Mouse (Mus musculus): ENCODE data around the gene Ints5.
A peak's percentile ranks its signal among the peaks of the same experiment; 100 is the strongest.
"Not testable (repeated sequence)": the region's sequence is repeated elsewhere in the genome, so short reads cannot be mapped to it uniquely, and the experiment has no call there.

Ints5 gene

GRCm38 (mm10) chr19:8887585-8888463, 5.0 kb upstream of the Ints5 start:
- no peak for DNase-seq (ENCODE audit: low spot score in 2 of 2)

DNA sequence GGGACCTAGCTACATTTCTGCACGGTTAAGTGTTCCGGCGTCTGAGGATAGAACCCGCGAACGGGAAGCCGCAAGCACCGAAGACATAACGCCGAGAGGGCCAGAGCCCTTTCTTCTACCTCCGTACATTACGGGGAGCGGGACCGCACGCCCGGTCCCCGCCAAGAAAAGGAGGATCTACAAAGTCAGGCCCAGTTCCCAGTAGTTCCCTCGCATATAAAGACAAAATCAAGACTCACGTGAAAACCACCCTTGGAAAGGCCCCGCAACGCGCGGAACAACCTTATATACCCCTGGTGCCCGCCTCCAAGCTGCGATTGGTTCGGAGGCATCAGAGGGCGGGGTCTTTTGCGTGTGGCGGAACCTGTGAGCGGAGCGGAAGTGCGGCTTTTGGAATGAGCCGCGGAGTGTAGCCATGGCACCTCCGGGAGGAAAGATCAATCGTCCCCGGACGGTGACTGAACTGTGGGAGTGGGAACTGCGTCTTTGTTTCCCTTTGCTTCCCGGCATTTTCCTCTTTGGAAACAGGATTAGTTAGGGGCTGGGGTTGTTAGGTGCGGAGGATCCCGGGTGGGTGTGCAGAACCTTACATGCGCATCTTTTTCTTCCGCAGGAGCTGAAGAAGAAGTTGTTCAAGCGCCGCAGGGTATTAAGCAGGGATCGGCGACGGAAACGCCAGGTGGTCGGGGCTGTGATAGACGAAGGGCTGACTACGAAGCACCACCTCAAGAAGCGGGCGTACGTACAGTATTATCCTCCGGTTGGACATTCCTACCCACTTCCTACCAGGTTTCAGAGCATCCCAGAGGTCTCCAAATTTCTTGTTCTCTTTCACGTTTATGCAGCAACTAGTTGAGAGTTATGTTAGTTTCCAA, 4.1 kb upstream of the Ints5 start, which contains the start of the genes 1810009A15Rik and Gm49416:
Gene 1810009A15Rik (plus strand): TSS at position 343 of the 875 bp plus-strand sequence.
Gene Gm49416 (plus strand): TSS at position 416 of the 875 bp plus-strand sequence.
- peak; percentile 92 to 96 for DNase-seq (ENCODE audit: low spot score in 2 of 2)

GRCm38 (mm10) chr19:8895397-8895960, 2.7 kb downstream of the Ints5 start:
- no peak for DNase-seq (ENCODE audit: low spot score in 2 of 2)

- DNase-seq (ENCODE audit: low spot score in 2 of 2): not testable (repeated sequence)
These were observed 3.4 kb downstream of the Ints5 start for GRCm38 (mm10) chr19:8896231-8896630.

DNA sequence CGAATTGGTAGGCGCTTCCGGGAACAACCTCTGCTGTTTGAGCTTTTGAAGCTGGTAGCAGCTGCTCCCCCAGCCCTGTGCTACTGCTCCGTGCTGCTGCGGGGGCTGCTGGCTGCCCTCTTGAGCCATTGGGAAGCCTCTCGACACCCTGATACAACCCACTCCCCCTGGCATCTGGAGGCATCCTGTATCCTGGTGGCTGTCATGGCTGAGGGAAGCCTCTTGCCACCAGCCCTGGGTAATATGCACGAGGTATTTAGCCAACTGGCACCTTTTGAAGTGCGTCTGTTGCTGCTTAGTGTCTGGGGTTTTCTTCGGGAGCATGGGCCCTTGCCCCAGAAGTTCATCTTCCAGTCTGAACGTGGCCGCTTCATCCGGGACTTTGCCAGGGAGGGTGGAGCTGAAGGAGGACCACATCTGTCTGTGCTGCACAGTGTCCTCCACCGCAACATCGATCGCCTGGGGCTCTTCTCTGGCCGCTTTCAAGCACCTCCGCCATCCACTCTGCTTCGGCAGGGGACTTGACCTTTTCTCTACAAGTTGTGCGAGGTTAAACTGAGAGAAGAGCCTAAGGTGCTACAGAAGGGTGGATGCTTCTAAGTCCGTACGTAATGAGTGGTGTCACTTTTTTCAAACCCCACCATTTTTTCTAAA, 4.5 kb downstream of the Ints5 start:
- DNase-seq (ENCODE audit: low spot score in 2 of 2): peak in 1 of 2 experiments; percentile 51

- DNase-seq (ENCODE audit: low spot score in 2 of 2): peak; percentile 93 to 96
These were observed 5.2 kb downstream of the Ints5 start, which contains the start of gene Ganab for GRCm38 (mm10) chr19:8897865-8898495. Gene Ganab (plus strand): TSS chr19:8898071.

- DNase-seq (ENCODE audit: low spot score in 2 of 2): no peak
These were observed 5.8 kb downstream of the Ints5 start for GRCm38 (mm10) chr19:8898576-8898975.

- no peak for DNase-seq (ENCODE audit: low spot score in 2 of 2)
These were observed 6.3 kb downstream of the Ints5 start for GRCm38 (mm10) chr19:8899079-8899478.

DNA sequence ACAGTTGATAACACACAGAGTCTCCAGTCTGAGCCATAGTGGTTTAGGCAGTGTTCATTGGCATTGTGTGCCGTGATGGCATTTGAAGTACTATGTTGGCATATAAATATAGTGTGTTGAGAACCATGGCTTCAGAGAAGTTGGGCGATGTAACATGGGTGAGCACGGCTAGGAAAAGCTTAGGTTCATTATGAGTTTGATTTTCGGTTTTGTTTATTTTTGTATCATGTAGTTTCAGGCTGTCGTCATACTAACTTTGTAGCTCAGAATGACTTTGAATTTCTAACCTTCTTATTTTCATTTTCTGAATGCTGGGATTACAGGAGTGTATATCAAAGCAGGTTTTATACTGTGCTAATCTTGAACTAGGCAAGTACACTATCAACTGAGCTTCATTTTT, 10.6 kb downstream of the Ints5 start:
- DNase-seq (ENCODE audit: low spot score in 2 of 2): no peak

DNA sequence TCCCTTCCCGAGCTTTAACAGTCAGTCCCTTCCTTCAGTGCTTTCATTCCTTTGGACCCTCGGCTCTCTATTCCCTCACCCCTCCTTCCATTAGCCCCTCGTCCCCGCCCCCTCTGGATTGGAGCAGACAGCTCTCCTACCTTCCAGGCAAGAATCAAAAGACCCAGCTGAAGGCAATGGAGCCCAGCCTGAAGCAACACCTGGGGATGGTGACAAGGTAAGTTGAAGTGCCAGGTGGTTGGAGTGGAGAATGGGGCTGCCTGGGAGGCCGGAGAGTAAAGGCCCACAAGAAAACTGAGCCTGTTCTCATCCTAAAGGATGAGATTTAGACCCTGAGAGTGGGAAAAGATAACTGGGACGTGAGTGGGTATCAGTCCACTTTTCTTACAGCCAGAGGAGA, 15.7 kb downstream of the Ints5 start:
- peak in 1 of 2 experiments; percentile 54 for DNase-seq (ENCODE audit: low spot score in 2 of 2)

GRCm38 (mm10) chr19:8911810-8912209, 19.0 kb downstream of the Ints5 start:
- no peak for DNase-seq (ENCODE audit: low spot score in 2 of 2)

DNA sequence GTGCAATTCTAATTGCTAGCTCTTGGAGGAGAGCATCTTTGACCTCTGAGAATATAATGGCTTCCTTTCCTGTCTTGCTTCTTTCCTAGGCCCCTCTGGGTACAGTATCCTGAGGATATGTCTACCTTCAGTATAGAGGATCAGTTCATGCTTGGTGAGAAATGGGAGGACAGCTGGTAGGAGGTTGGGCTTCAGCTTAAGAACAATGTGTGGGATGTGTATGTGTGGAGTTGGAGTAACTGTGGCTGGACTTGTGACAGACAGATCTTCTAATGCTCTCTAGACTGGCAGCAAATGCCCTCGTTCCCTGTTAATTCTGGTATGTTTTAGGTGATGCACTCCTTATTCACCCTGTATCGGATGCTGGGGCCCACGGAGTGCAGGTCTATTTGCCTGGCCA, 21.4 kb downstream of the Ints5 start:
- DNase-seq (ENCODE audit: low spot score in 2 of 2): peak in 1 of 2 experiments; percentile 26

DNA sequence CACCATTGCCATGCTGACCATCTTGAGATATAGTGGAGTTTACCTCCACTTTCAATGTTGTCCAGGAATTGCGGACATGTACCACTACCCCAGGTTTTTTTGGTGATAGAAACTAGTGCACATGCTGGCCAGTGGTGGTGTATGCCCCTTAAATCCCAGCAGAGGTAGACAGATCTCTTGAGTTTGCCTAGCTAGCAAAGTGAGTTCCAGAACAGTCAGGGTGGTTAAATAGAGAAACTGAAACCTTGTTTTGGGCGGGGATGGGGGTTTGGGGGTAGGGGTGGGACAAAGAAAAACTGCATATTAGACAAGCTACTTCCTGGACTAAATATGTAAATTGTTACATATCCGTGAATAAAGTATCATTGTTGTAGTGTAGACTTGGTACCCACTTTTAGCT, 26.2 kb downstream of the Ints5 start:
- DNase-seq (ENCODE audit: low spot score in 2 of 2): no peak

DNA sequence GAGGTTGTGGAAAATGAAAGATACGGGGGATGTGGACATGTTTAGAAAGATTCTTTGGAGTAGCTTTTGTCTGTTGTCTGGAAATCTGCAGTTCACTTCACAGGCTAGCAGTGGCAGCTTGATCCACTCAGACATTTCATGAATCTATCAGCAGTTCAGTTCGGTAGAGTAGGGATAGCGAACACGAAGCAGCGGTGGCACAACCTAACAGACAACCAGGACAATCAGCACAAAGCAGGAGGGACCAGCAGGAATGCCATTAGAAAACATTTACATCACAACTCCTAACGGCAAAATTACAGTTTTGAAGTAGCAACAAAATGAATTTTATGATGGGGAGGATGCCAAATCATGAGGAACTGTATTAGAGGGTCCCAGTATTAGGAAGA, 26.9 kb downstream of the Ints5 start:
- DNase-seq (ENCODE audit: low spot score in 2 of 2): peak in 1 of 2 experiments; percentile 19

DNA sequence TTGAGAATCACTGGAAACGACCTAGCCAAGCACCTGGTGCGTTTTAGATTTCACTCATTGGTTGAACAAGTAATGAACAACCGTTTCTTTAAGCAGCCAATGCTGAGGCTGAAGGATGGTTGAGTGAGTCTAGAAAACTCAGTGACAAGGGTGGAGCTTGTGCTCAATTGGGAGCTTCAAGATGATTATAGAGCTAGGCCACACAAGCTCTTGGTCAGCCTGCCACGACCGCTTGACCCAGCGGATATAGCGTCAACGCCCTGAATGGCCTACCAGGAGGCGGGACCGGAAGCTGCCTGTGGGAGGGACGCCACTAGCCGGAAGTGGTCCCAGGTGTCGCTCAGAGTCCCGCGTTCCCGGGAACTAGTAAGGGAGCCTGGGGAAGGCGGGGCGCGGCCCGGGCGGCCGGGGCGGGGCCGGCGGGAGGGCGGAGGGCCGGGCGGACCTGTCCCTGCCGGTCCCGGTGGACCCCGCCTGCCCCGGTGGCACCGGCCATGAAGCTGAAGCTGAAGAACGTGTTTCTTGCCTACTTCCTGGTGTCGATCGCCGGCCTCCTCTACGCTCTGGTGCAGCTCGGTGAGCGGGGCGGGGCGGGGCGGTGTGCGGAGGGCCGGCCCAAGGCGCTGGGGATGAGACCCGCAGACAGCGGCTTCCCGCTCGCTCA, 27.4 kb downstream of the Ints5 start, which contains the start of gene B3gat3:
Gene B3gat3 (plus strand): TSS at position 302 of the 664 bp plus-strand sequence.
- peak; percentile 93 to 94 for DNase-seq (ENCODE audit: low spot score in 2 of 2)

DNA sequence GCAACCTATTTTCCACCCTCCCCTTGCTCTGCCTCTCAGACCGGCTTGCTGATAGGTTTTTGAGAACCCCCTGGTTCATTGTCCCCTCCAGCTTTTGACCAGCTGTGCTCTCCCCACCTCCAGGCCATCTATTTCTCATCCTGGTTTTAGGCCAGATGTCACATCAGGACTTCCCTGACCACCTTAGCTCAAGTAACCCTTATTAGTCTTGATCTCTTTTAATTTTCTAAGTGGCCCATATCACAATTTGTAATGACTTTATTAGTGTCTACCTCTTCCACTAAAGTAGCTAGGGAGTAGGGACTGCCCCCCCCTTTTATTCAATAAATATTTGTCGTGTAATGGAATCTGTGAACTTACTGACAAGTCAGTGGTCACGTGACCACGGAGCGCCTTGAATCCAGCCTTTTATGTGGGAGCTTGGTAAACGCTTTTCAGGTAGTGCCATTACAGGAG, 28.1 kb downstream of the Ints5 start:
- DNase-seq (ENCODE audit: low spot score in 2 of 2): no peak

- DNase-seq (ENCODE audit: low spot score in 2 of 2): no peak
These were observed 28.9 kb downstream of the Ints5 start for GRCm38 (mm10) chr19:8921741-8922140.

DNA sequence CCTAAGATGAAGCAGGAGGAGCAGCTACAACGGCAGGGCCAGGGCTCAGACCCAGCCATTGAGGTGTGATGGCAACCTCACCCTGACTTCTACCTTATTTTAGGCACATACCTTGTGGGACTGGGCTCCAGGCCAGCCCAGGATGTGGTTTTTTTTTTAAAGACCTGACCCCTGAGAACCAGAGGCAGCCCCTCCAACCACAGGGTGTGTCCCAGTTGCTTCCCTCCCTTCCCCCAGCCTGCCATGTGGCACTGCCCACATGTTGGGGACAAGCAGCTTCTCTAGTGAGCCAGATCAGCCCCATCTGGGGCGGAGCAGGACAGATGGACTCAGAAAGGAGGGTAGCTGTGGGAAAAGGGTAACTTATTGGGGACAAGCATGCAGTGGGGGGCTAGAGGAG, 34.0 kb downstream of the Ints5 start:
- no peak for DNase-seq (ENCODE audit: low spot score in 2 of 2)

- no peak for DNase-seq (ENCODE audit: low spot score in 2 of 2)
These were observed 35.2 kb downstream of the Ints5 start for GRCm38 (mm10) chr19:8927891-8928525.

Data from urinary bladder, postnatal 4 days (tissue).